Mouse (Mus musculus) cerebellum, adult 11 months (tissue): ENCODE measurements at regions not wholly inside any gene's neighbourhood (a gene's known extent, or its start where the extent isn't known, plus 50 kb on each side); places are given as distances from the start of the nearest gene placed in this dataset.
A peak's percentile ranks its signal among the peaks of the same experiment; 100 is the strongest.

Source experiments
- DNase-seq: peaks from one replicate; pipeline ENCODE4 v3.0.0; 2022

DNA sequence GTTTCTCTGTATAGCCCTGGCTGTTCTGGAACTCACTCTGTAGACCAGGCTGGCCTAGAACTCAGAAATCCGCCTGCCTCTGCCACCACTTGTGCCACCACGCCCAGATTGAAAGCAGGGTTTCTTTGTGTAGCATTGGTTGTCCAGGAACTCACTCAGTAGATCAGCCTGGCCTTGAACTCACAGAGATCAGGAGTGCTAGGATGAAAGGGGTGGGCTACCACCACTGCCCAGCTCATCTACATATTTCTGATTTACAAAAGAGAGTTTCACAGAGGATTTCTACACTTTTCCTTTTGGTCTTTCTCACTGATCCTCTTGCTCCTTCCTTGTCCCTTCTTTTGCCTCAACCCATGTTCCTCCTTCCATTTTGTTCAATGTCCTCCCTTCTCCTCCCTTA lies 53.1 kb upstream of the Lbx1 start:
- no peak for DNase-seq

DNA sequence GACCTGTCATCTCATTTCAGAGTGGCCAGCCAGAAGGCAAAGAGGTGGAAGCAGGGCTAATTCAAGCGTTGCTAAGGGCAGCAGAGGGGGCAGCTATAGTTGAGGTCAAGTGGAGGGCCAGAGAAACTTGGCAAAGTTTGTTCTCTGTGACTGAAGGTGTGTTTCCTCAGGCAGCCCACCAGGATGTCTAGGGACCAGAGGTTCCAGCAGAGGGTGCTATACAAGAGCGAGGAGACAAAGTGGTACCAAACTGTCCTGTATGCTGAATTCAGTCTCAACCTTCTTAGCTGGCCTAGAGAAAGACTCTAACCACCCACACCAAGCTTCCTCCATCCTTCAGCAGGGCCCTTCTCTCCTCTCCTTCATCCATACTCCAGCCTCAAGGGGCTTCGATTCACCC lies 62.2 kb upstream of the Lbx1 start:
- no peak for DNase-seq

DNA sequence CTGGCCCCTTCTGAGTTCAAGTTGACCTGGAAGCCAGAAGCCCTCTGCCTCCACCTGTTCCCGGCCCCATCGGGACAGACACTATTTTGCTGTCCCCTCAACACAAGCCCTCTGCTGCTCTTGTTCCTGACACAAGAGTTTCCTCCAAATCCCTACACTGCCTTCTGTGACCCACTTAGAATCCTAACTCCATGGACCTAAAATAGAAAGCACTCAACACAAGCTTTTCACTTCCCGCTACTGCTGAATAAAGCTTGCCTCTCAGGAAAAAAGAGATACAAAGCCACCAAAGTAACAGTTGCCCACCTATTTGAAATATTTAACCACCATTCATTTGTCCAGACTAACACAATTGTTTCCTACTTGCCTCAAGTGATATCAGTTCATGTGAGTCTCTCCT lies 63.7 kb upstream of the Lbx1 start:
- DNase-seq: no peak

DNA sequence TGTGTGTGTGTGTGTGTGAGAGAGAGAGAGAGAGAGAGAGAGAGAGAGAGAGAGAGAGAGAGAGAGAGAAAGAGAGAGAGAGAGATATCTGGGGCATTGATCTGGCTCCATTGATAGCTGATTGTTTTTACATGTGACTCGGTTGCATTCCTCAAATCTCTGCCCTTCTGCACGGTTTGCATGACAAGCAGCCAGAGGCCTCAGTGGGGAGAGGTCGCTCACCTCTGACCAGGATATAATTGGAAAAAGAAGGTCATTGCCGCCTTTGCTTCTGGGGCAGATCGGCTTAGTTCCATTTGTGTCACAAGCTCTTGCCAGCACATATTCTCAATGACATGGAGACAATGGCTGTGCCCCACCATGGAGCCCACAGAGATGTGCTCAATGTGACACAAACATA lies 63.8 kb upstream of the Btrc start:
- DNase-seq: no peak

DNA sequence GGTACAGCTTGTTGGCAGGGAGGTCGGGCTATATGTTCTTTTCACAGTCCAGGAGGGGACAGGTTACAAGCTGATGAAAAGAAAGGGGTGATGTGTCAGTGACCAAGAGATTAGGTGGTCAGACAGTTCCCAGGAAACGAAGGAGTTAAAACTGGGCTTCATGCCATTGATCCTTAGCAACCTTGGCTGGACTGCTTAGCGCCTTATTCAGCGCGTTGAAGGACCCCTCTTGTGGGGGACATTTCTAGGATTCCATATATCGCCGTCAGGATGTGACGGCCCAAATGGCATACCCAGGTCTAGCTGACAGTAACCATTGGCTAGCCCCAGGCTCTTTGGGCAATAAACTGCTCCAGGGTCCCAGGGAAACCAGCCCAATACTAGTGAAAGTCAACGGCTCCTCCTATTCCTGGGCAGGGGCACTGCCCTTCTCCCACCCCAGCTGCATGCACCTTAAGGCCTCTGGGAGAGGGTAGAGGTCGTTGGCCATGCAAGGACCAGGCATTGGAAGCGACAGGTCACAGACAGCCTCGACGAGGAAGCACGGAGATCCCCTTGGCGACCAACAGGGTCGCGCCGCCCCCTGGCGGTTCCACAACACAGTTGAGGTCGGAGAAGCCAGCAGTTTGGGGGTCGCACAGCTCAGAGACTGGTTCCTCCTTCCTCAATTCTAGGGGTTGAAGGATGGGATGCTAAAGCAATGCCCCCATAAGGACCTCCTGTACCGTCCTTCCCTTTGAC lies 62.7 kb upstream of the Btrc start:
- peak; percentile 53 for DNase-seq

DNA sequence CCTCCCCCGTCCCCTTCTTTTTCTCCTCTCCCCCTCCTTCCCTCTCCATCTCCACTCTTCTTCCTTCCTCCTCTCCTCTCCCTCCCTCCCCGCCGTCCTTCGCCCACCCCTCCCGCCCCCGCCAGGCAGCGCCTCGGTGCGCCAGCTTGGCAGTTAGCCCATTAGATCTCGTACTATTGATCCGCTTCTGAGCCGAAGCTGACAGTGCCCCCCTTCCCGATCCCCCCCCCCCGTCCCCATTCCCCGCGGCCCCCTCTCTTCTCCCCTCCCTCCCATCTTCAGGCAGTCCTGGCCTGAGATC lies 62.2 kb upstream of the Btrc start:
- DNase-seq: no peak

DNA sequence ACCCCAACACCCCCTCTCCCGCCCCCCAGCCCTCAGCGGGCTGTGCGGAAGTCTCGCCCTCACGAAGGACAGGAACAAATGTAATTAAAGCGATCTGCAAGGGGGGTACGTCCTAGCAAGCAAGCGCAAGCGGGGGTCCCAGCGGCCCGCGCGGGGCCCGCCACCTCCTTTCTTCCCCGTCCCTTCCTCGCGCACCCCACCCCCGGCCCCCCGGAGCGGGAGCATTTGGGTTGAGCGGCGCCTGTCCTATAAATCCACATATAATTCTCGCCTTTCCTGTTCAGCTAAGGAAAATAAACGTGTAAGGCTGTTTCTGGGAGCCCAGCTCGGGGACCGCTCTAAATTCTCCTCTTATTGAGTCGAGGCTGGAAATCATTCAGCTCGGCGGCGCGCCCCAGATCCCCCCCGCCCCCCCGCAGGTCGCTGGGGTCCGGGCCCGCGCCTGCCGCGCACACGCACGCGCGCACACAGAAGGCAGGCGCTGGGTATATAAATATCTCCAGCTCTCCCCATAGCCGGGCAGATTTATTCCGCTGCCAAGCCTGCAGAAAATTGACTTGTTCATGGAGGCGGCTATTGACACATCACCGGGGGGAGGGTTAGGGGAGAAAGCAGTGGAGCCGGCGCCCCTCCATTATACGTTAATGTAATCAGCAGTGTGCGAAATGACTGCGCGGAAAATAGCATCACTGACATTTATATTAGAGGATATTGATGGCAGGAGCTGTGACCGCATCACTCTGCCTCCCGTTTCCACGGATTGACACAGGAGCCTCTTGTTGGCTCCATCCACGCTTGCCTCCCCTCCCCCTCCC lies 61.6 kb upstream of the Btrc start:
- DNase-seq: peak; percentile 70

DNA sequence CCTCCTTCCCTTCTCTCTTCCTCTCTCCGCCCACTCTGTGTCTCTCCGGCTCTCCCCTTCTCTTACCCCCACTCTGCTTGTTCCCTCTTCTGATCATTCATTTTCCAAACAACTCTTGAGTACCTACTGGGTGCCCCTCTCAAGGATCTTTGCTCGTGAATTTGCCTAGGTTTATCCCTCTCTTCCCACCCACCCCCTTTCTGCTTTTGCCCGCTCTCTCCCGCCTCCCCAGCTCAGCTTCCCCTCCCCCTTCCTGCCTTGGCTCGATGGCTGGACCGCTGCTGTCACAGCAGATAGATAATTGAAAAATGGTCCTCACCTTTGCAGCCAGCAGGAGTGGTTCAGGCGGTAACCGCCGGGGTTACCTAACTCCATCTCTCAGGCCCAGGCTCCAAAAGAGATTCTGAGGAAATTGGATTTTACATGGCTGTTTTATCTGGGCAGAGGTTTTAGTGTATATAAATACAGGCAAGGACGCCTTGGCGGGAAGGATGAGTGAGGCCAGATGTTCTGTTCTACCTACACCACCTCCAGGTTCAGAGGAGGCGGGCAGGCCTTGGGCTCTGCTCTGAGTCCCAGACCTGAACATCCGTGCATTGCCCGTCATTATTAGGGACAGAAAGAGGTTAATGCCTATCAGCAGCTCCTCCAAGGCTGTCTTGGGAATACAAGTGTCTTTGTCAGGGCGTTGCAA lies 60.8 kb upstream of the Btrc start:
- DNase-seq: peak; percentile 56

DNA sequence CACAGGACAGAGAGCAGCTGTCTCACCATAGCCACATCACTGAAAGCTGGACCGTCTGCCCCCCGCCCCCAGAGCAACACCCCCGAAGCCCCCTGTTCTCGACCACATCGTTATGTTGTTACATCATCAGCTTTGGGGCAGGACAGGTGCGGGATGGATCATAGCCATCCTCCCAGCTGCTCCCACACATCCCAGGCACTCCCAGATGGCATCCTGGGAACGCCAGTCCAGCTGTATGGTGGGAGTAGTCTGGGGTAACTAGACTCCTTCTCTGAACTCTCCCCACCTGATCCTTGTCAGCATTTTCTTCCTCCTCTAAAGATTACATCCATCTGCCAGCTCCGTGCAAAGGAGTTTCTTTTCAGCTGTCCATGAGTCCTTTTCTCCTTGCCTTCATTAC lies 59.0 kb upstream of the Btrc start:
- no peak for DNase-seq

DNA sequence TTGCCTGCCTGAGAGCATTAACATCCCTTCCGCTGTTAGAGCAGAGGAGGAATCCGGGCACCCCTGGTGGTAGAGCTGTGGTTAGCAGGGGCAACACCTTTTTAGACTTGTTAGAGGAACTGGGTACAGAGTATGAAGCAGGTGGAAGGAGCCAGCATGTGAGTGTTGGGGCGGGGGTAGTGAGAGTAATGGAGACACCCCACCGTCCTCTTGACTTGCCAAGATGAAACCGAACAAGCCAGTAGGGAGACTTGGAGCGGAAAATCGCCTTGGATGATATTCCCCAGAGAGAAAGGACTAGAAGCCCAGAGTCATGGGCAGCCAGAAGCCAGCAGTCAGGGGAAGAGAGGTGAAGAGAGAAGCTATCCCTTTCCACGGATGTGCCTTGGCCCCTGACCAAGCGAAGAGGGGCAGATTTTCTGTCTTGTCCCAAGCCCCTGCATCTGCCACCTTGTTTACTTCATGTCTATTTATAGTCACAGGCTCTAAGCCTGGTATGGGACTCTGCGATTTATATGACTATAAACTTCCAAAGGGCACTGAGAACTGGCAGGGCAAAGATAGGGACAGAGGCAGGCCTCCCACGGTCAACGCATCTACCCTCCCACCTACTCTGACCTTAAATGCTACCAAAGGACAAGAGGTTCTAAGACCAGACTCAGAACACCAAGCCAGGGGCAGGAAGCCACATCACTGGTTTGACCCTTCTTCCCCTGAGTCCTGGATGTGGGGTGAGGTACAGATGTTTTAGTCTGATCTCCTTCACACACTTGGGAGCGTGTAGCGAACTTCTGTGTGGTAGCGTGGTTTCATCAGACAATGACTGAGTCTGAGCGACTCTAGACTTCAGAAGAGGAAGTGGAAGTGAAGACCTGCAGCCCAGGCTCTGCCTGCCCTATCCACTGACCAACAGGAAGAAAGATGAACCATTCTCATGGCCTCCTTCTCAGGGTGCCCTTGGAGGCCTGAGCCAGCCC lies 55.9 kb upstream of the Btrc start:
- DNase-seq: no peak

DNA sequence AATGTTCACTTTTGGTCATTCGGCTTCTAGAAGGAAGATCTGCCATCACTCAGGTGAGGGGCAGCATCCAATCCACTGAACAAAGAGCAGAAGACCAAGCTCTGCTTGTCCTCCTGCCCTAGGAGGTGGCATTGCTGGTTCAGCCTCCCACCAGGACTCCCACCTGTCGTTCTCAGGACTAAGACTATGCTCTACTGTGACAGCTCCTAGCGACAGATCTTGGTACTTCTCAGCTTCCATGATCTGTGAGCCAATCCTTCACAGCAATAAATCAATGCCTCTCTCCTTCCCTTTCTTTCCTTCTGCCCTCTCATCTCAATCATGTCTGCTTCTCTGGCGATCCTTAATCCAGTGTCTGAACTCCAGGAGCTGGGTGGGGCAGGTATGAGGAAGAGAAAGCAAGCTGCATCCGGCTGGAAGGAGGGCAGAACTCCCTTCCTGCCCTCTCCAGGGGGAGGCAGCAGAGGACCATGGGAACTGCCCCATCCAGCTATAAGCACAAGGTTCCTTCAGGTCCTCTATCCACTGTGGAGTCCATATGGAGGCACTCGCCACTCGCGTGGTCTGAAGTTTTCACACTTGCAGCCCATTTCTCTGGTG lies 54.8 kb upstream of the Btrc start:
- no peak for DNase-seq

DNA sequence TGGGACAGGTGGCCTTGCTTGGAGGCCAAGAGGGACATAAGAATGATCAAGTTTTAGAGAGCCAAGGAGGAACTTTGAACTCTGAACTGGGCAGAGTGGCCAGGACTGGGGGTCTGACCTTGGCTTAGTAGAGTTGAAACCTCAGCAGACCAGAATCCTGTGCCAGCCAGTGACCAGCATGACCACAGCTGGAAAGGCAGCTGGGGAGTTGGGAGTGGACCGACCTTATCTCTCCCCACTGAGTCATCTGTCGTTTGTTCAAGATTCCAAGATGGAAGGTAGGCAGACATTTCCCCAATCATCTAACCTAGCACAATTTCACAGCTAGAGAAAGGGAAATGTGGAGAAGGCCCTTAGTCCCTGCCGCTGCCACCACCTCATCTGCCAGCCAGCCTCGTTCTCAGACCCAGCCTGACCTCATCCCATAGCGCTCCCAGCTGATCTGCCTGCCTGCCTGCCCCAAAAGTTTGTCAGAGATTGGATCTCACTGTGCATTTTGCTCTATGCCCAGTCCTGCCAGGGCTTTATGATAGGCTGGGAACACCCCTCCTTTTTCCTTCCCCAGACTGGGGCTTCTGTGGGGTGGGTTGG lies 53.1 kb upstream of the Btrc start:
- DNase-seq: no peak

DNA sequence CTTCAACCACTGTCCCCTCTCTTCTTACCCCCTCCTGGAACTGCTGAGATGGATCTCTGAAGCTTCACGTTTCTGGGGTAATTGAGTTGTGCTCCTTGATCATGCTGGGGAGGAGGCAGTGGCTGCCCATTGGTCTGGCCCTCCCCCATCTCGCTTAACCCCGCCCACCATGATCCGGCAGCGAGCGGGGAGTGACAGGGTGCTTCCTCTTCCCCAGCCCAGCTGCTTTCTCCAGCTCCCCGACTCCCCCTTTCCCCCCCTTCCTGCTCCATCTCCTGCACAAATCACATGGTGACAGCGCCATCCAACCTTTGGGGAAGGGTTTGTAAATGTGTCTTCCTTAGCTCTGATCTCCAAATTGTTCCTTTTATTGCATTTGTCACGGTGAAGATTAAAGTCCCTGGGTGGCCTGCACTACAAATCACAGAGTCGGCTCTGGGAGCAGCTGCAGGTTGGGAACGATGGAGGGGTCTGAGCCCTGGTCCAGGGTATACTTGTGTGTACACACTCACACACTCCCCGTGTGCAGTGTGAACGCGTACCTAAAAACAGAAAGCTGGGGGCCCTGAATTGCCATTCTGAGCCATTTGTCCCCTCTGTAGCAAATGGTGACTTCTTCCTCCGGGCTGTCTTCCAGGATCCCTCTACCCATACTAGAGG lies 52.5 kb upstream of the Btrc start:
- peak; percentile 42 for DNase-seq

DNA sequence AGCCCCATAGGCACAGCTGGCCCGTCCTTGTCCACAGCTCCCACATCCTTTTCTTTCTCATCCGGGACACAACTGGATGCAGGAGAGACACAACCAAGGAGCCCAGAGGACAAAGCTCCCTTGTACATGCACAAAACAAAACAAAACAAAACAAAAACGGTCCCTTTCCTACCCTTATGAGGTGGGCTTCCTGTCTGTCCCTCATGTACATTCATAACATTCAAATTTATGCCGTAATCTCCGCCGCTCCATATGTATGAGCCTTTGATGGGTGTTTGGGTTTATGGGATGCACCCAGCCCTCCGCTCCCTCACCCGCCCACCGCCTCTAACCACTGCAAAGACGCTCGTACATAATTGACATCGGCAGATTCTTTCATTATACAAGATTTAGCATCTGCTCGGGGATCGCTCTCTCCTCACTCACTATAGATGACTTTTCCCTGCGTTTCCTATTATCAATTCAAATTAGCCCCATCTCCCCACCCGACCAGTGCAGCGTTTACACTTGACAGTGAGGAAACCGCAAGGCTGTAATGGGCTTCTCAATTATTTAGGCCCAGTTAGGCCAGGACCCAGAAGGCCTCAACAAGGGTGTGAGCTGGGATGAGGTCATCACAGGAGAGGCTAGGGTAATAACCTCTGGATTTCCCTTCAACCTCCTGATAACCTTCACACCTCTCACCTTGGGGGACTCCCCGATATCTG lies 51.5 kb upstream of the Btrc start:
- DNase-seq: no peak

DNA sequence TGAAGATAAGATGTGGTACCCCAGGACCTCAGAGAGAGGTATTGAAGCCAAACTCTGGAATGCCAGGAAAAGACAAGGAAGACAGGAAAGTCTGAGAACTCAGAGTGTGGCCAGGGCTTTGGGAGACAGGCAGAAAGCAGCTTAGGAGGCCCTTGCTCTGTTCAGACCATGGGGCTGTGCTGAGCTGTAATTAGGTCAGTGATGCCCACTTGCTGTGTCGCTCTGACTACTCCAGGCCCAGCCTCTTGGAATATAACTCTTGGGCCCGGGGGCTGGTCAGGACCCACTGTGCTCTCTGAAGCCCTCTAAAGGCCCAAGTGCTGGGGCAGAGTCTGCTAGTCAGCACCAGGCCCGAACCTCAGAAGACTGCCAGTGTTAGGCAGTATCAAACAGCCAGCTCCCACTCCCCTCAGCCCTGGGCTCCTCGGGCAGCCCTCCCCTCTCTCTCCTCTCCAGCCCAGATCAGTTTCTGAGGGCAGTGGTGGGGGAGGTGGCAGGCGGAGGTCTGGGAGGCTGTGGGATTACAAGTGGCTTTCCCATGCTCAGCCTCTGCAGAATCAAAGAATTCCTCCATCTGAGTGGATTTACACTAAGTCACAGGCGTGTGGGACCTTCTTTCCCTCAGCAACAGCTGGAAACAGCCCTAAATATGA lies 50.7 kb upstream of the Btrc start:
- DNase-seq: no peak
